Mouse (Mus musculus): Measurements from ENCODE around the gene Mcidas.

The Mcidas gene

DNA sequence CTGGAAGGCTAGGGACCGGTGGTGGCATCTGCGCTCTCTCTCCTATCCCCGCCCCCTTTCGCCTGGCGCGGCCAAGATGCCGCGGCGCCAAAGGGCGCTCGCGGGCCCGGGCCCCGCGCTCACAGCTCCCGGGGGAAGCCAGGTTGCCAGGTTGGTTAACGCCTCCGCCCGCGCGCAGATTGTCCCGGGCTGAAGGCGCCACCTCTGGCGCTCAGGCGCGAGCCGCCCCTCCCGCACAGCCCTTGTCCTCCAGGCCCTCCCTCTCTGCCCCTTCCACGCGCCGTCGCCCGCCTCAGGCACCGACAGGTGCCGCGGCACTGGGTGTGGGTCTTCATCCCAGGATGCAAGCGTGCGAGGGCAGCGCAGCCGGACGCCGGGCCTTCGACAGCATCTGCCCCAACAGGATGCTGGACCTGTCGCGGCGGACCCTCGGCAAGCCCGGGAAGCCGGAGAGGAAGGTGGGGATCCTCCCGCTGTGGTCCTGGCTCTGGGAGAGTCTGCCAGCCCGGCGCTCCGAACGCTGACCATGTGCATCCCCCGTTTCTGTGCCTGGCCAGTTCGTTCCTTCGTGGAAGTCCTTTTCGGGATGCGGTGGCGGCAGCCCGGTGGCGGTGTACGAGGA is at the start of gene Mcidas:
Gene Mcidas (plus strand): TSS at position 315 of the 622 bp plus-strand sequence.
- DNase-seq (ENCODE audit: low spot score in 2 of 2): peak in 1 of 2 experiments; percentile 43

DNA sequence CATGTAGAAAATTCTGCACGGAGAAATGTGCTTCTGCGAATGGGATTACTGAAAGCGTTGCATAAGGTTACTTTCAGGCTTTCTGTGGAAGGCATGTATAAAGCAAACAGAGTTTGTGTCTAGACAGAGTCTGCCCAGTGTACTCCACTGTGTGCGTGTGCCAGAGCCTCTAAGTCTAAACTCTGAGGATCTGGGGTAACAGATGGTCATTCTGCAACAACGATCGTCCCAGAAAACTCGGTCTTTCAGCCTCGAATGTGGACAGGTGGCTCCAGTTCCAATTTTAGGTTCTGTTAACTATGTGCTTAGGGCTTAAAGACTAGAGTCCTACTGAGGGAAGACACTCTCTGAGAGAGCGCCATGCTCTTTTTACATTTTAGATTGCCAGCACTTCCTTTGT is 48.3 kb upstream of the Mcidas start:
- no peak for DNase-seq (ENCODE audit: low spot score in 2 of 2)

DNA sequence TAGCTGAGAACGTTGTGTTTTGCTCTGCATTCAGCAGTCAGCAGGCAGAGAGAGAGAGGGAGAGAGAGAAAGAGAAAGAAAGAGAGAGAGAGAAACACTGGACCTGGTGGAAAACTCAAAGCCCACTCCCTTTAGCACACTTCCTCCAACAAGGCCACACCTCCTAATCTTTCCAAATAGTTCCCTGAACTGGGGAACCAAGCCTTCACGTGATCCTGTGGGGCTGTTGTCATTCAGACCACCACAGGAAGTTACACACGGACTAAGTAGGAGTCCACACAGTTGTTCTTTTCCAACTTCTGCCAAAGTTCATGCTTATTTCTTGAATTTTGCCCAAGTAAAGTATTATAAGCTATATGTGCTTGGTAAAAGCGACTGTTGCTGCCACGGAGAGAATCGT is 47.7 kb upstream of the Mcidas start:
- DNase-seq (ENCODE audit: low spot score in 2 of 2): no peak

DNA sequence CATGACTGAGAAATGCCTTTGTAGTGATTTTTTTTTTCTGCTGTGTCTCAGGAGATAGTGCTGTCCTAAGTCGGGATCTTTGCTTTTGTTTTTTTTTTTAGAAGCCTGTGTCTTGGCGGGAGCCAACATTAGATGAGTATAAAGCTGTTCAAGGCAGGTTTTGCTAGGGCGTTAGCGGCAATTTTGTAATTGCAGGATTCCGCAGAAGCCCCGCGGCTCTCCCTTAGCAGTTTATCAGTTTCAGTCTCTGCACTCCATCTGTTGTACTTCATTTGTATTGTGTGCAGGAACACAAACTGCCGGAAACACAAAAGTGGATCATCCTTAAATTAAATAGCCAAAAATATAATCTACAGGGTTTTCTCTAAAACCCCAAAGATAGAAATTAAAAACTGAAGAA is 39.6 kb upstream of the Mcidas start:
- no peak for DNase-seq (ENCODE audit: low spot score in 2 of 2)

DNA sequence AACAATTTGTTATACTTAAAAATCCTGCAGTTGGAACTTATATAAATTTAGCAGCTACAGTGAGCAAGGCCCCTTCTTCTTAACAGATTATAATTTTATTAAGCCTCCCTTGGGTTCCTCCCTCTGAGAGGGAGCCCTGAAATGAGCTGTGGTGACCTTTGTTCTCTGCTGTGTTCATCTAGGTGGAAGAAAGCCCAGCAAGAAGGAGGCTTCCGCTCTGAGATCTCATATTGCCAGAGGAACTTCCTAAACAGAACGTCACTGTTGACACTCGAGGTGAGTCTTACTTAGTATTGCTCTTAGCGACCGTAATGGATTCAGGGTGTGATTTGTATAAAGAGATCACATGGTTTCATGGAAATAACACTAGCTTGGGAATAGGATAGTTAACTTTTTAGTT is 30.6 kb upstream of the Mcidas start:
- no peak for DNase-seq (ENCODE audit: low spot score in 2 of 2)

DNA sequence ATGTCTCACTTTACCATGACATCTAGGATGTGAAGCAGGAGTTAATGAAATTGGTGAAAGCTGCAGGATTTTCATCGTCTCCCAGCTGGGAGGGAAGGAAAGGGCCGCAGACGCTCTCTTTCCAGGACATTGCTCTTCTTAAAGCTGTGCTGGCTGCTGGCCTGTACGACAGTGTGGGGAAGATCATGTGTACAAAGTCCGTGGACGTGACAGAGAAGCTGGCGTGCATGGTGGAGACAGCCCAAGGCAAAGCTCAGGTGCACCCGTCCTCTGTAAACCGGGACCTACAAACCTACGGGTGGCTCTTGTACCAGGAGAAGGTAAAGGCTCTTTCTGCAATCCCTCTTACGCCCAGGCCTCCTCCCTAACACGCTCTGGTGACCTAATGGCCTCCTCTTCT is 29.2 kb upstream of the Mcidas start:
- DNase-seq (ENCODE audit: low spot score in 2 of 2): no peak

DNA sequence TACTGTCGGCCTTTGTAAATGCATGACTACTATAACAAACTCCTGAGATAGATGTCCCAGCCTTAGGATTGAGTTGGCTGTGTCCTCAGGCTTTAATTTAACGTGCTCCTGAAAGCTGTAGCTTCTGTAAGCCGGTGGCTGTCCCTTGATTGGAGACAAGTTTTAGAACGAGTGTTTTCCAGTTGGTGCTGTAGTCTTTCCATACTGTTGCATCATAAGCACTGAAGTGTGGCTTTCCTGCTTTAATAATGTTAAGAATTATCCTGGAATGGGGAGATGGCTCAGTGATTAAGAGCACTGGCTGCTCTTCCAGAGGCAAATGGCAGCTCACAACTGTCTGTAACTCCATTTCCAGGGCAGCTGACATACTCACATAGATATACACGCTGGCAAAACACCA is 26.4 kb upstream of the Mcidas start:
- DNase-seq (ENCODE audit: low spot score in 2 of 2): no peak

DNA sequence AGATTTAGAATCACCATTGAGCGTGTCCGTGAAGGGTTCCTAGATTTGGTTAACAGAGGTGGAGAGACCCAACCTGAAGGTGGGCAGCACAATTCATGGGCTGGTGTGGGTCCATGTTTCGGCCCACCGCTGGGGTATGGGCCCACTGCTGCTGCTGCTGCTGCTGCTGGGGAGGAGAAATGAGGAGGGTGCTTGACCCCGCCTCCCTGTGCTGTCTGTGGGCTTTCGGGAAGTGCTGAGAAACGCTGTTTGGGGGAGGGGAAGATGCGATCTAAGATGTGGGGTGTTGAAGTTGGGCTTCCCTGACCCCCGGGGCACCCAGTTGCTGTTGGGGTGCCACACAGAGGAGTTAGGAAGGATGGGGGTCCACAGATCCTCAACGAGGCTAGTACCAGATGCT is 16.9 kb upstream of the Mcidas start:
- DNase-seq (ENCODE audit: low spot score in 2 of 2): no peak

DNA sequence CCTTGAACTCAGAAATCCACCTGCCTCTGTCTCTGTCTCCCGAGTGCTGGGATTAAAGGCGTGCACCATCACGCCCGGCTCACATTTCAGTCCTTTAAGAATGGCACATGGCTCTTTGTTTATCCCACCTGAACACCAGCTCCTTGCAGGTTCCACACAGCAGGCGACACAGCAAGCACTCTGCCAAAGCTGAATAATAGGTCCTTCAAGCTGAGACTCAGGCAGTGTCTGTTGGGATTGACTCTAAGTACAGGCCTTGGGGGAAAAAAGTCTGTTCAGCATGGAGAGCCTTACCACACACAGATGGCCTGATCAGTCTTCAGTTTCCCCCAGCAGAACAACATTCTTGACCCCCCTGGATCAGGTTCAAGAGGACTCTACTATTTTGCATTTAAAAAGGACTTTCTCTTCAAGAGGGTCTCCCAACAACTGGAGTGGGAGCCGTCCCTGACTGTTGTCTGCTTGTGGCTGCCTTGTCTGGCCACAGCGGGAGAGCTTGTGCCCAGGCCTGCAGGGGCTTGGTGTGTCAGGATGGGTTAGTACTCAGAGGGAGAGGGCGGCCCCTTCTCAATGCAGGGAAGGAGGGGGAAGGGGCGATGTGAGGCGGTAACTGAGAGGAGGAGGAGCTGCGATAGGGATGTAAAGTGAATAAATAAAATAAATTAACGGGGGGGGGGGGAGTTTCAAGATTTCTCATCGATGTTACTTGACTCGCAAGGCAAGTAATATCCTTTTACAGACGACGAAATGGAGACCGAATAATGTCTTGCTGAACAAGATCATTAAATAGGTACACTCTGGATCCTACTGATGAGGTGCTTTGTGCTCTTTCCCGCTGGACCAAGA is 7.8 kb upstream of the Mcidas start:
- DNase-seq (ENCODE audit: low spot score in 2 of 2): no peak

DNA sequence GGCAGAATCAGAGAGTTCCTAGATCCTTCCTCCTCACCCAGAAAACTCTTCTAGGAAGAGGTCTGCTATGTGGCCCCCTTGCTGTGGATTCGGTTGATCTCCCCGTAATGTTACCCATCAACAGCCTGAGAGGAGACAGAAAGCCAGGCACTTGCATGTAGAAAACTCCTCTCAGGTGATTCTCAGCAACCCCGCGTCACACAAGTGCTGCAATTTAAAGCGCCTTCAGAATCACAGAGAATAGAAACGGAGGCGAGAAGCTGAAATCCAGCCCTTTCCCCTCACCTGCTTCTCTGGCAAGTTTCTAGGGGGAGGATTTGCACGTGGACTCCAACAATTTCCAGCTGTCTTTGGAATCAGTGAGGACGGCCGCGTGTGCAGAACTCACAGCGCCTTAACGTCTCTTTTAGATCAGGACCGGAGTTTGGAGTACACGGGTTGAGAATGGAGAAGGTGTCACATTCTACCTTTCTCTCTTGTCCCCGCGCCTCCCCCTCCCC is 7.1 kb upstream of the Mcidas start:
- DNase-seq (ENCODE audit: low spot score in 2 of 2): no peak

DNA sequence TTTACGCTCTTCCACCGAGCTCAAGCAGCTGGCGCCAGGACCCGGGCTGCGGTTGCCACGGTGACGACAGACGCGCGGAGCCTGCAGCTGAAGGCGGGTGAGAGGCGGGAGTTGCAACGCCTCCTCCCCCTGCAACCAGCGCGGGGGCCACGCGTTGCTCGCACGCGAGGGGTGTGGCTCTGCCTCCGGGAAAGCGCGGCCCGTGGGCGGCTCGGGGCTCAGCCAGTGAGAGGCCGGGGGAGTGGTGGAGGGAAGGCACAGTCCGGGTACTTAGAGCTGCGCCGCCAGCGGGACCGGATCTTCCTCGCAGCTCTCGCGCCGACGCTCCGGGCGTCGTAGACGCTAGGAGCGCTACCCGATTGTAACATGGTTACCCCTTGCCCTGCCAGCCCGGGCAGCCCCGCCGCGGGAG is 6.1 kb upstream of the Mcidas start, which contains the start of gene Ccno:
Gene Ccno (plus strand): TSS at position 271 of the 412 bp plus-strand sequence.
- peak; percentile 91 to 96 for DNase-seq (ENCODE audit: low spot score in 2 of 2)

DNA sequence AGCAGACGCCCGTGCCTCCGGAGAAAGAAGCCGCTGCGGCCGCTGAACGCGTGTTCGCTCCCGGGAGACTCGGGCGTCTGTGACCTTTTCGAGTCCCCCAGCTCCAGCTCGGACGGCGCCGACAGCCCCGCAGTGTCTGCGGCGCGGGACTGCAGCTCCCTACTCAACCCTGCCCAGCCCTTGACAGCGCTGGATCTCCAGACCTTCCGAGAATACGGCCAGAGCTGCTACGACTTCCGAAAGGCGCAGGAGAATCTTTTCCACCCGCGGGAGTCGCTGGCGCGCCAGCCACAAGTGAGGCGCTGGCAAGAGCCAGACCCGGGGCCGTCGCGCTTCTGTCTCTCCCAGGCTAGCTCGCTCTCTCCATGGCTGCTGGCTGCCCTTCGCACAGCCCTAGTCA is 5.7 kb upstream of the Mcidas start:
- no peak for DNase-seq (ENCODE audit: low spot score in 2 of 2)

DNA sequence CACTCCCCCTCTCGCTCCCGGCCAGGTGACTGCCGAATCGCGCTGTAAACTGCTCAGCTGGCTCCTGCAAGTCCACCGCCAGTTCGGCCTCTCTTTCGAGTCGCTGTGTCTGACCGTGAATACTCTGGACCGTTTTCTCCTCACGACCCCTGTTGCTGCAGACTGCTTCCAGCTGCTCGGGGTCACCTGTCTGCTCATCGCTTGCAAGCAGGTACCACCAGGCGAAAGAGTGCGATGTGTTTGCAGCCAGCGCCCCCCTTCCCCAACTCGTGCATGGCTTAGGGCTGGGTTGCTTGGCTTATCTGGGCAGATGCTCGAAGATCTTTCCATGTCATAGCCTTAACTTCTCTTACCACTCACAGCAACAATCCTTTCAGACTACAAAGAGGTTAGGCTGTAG is 4.8 kb upstream of the Mcidas start:
- DNase-seq (ENCODE audit: low spot score in 2 of 2): peak in 1 of 2 experiments; percentile 27

DNA sequence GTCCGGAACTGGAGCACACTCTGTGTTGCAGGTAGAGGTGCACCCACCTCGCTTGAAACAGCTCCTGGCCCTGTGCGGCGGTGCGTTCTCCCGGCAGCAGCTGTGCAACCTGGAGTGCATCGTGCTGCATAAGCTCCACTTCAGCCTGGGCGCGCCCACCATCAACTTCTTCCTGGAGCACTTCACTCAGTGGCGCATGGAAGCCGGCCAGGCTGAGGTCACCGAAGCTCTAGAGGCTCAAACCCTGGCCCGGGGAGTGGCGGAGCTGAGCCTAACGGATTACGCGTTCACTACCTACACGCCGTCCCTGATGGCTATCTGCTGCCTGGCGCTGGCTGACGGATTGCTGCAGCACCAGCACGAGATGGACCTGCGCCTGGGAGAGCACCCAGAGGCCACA is 4.1 kb upstream of the Mcidas start:
- no peak for DNase-seq (ENCODE audit: low spot score in 2 of 2)

DNA sequence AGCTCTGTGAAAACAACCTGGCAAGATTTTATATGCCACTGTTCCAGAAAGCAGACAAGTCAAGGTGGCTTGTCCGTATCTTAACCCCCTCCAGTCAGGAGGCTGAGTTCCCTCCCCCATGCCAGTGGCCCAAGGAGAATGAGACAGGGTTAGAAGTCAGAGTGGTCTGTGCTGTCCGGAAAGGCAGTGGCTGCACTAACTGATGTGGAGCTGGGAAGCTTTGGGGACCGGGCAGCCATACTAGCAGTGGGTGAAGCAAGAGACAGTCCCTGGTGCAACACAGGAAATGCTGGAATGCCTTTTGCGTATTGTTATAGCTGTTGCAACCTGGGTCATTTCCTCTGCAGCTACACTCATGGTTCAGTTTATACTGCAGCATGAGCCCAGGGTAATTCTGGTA is 3.3 kb upstream of the Mcidas start:
- DNase-seq (ENCODE audit: low spot score in 2 of 2): no peak

DNA sequence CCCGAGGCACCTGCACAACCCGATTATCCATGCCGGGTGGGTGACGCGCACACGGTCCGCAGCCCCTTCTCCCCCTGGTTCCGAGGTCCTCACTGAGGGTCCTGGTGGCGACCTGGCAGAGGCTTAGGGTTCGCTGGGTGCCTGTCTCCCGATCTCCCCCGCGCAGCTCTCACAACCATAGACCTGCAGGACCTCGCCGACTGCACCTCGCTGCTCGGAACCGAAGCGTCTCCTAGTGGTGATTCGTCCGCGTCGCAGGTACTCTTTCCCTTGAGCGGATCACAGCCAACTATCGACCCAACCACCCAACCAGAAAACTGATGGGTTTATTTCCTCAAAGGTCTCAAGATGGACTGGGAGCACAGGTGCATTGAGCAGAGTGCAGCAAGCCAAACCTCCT is 546 bp downstream of the Mcidas start:
- DNase-seq (ENCODE audit: low spot score in 2 of 2): peak; percentile 42 to 60

DNA sequence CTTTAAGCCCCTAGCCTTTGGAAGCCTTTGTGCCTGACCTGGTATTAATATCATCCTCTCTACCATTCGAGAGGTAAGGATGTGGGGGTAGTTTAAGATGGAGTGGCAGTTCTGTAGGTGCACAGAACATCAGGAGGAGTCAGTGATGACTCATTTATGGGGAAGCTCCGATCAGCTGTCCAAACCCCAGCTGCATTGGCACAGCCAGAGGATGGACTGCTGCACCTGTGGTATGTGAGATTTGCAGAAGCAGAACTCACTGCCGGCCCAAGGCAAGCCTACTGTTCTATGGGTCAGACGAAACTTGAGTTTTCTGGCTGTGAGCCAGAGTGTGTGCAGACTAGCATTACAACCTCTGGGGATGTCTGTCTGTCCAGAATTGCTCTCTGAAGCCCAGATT is 2.8 kb downstream of the Mcidas start:
- DNase-seq (ENCODE audit: low spot score in 2 of 2): no peak

DNA sequence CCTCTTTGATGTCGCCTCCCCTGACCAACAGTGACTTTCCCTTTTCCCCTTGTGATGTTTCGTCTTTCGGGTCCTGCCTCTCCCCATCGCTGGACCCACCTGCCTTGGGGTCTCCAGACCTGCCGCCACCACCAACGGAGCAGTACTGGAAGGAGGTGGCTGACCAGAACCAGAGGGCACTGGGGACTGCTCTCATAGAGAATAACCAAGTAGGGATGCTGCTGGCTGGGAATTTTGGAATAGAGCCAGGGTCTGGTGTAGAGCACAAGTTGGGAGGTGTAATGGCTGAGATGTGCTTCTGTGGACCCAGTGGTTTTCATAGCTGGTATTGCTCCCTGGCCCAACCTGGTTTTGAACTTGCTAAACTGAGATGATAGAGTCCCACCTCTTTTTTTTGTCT is 3.7 kb downstream of the Mcidas start:
- DNase-seq (ENCODE audit: low spot score in 2 of 2): no peak

DNA sequence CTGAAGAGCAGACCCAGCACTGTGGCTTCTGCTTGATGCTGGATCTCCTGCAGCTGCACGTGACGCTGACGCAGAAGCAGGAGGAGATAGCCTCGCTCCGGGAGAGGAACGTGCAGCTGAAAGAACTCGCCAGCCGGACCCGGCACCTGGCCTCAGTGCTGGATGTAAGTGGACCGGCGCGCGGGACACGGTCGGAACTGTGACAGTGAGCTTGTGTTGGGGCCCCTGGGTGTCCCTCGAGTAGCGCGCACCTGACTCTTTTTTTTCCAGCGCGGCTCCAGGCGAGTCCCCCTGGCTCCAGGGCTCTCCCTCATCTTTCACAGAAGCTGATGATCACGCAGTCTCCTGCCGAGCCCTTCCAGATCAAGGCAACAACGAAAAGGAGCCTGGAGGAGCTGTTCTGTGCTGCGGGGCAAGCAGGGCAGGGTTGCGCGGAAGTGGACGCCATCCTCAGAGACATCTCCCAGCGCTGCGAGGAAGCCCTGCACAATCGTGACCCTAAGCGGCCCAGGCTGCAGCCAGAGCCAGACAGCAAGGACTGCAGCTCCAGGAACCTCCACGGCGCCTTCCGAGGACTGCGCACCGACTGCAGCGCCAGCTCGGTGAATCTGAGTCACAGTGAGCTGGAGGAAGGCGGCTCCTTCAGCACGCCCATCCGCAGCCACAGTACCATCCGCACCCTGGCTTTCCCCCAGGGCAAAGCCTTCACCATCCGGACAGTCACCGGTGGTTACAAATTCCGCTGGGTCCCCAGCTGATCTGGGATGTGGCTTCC is 5.0 kb downstream of the Mcidas start:
- DNase-seq (ENCODE audit: low spot score in 2 of 2): peak; percentile 16 to 59

DNA sequence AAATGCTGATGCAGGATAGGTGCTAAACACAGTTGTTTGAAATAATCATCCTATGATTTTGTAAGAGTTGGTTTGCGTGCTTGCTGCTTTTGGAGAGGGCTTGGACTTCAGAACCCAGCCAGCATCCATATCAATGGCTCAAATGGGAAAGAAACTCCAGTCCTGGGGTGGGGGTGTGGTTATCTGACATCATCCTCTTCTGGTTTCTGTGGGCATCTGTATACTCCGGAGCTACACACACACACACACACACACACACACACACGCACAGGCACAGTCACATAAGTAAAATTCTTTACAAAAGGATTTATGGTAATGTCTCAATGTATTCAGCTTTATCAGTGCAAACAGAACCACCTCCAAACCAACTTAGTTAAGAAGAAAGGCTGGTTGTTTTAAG is 6.4 kb downstream of the Mcidas start:
- no peak for DNase-seq (ENCODE audit: low spot score in 2 of 2)

DNA sequence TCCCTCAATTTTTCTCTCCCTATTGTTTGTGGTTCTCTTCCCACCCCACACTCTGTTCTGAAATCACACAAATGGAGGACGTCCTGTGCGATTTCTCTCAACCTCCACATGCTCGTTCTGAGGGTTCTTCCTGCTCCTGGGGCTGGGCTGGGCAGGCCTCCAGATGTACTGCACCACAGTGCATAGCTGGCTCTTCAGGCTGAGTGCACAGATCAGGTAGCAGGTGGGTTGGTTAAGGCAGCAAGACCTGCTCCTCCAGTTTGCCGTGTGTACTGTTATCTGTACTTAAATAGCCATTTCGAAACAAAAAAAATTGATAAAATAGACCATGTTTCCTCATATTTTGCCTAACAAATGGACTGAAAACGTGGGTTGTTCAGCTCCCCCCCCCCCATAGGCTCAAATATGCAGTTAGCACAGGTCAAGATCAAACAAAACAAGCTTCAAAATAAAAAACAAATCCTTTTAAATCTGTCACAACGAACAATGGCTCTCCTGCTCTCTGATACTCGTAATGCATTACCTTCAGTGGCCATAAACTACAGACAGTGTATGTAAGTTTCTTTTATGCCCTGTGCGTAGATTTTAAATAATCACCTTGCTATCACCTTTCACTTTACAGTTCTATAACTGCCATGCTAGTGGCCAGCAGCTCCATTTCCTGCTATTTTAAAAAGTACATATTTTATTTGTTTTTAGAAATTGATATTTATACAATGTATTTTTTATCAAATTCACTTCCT is 7.1 kb downstream of the Mcidas start:
- DNase-seq (ENCODE audit: low spot score in 2 of 2): peak; percentile 42 to 65

DNA sequence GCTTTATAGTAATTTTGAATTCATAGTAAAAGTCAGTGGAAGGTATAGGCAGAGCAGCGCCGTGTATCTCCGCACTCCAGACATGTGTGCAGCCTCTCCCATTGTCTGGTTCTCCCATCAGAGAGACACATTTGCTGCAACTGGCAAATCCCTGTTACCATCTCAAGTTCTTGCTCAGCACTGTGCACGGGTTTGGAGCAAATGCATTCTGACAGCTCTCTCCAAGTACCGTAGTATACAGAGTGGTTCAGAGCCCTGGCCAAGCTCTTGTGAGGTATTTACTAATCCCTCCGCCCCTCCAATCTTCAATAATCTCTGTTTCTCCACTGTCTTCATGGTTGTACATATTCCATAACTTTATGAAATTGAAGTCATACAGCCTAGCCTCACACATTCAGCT is 19.0 kb downstream of the Mcidas start:
- no peak for DNase-seq (ENCODE audit: low spot score in 2 of 2)
